Mouse (Mus musculus) kidney, adult 18-20 months (tissue): ENCODE results near the gene Esrra.
"Not testable (repeated sequence)": the region's sequence is repeated elsewhere in the genome, so short reads cannot be mapped to it uniquely, and the experiment has no call there.

Source experiments
- DNase-seq: peaks from one replicate; pipeline ENCODE4 v3.0.0; 2021

Esrra gene

GRCm38 (mm10) chr19:6895608-6896305 lies 25.9 kb downstream of the Esrra start:
- DNase-seq = not testable (repeated sequence)

- no peak for DNase-seq
Observed at GRCm38 (mm10) chr19:6893731-6894451, 27.7 kb downstream of the Esrra start.

- no peak for DNase-seq
Observed at GRCm38 (mm10) chr19:6892512-6892911, 29.1 kb downstream of the Esrra start.

GRCm38 (mm10) chr19:6877965-6878364 lies 43.6 kb downstream of the Esrra start:
- no peak for DNase-seq

GRCm38 (mm10) chr19:6876799-6877198 lies 44.8 kb downstream of the Esrra start:
- no peak for DNase-seq

- no peak for DNase-seq
Observed at GRCm38 (mm10) chr19:6875834-6876233, 45.8 kb downstream of the Esrra start.

- DNase-seq = no peak
Observed at GRCm38 (mm10) chr19:6874257-6874656, 47.4 kb downstream of the Esrra start.

GRCm38 (mm10) chr19:6872701-6873100 lies 48.9 kb downstream of the Esrra start:
- no peak for DNase-seq

GRCm38 (mm10) chr19:6871574-6872271 lies 49.9 kb downstream of the Esrra start:
- peak; percentile 83 for DNase-seq

- DNase-seq = peak; percentile 67
Observed at GRCm38 (mm10) chr19:6869355-6869754, 52.3 kb downstream of the Esrra start.

GRCm38 (mm10) chr19:6861451-6861850 lies 60.2 kb downstream of the Esrra start:
- DNase-seq = no peak
